Mouse (Mus musculus): ENCODE data around the gene Atp12a.

GRCm38 (mm10) chr14:56390247-56390646 lies 25.4 kb downstream of the Atp12a start:
- TF ChIP-seq TAL1 (IDR thresholded peaks at IDR 0.05; ENCODE audit: low read length) (no peak), GATA1 (IDR thresholded peaks at IDR 0.05; ENCODE audit: low read length) (no peak)

Data from erythroblast, embryonic 14.5 days (primary cell).